Mouse (Mus musculus) erythroblast, embryonic 14.5 days (primary cell): ENCODE results near the gene Lrmda. TPM values are rescaled to one million over a fixed set of nuclear protein-coding genes. Genes with fewer than 3 reads are reported as not detected.

ENCODE experiments used
- H3K27me3 ChIP-seq: 2 replicates; pipeline ENCODE4 v1.6.1; 2012; ENCODE audit warnings: inconsistent platforms; ENCODE audit not compliant: control insufficient read depth
- H3K36me3 ChIP-seq: 2 replicates; pipeline ENCODE4 v1.6.1; 2012; ENCODE audit warnings: mild to moderate bottlenecking, inconsistent platforms; ENCODE audit not compliant: control insufficient read depth
- H3K4me1 ChIP-seq: 2 replicates; pipeline ENCODE4 v1.6.1; 2012; ENCODE audit warnings: inconsistent platforms; ENCODE audit not compliant: control insufficient read depth
- H3K4me3 ChIP-seq: replicated peaks from 2 replicates; pipeline ENCODE3; 2012; ENCODE audit warnings: moderate library complexity, mild to moderate bottlenecking, inconsistent platforms
- H3K9me3 ChIP-seq: 2 replicates; pipeline ENCODE4 v1.6.1; 2012; ENCODE audit warnings: low read length, inconsistent platforms, mixed read lengths; ENCODE audit not compliant: control insufficient read depth
- GATA1 ChIP-seq: IDR thresholded peaks from 2 replicates; pipeline ENCODE4 v1.6.1; 2012; ENCODE audit warnings: low read length, inconsistent platforms, mixed read lengths
- TAL1 ChIP-seq: IDR thresholded peaks from 3 replicates; pipeline ENCODE4 v1.6.1; 2012; ENCODE audit warnings: low read length, inconsistent platforms, mixed read lengths
- polyA plus RNA-seq: library from polyadenylated mRNA; stranded (reverse); fragments of >175 nt; gene quantifications from 2 replicates; pipeline ENCODE4 v1.2.3, GENCODE M21; 2012

Lrmda gene
- polyA plus RNA-seq, 1 experiment = not detected

GRCm38 (mm10) chr14:23084241-23084773, 1064.8 kb downstream of the Lrmda start:
- H3K9me3 ChIP-seq = no peaks in the 10 kb centered on the region
- H3K4me3 ChIP-seq = no peak overlapping the region
- no peaks in the 10 kb centered on the region for H3K36me3 ChIP-seq
- TF ChIP-seq TAL1 (no peak), GATA1 (no peak)
- no peaks in the 10 kb centered on the region for H3K27me3 ChIP-seq
- no peaks in the 10 kb centered on the region for H3K4me1 ChIP-seq

DNA sequence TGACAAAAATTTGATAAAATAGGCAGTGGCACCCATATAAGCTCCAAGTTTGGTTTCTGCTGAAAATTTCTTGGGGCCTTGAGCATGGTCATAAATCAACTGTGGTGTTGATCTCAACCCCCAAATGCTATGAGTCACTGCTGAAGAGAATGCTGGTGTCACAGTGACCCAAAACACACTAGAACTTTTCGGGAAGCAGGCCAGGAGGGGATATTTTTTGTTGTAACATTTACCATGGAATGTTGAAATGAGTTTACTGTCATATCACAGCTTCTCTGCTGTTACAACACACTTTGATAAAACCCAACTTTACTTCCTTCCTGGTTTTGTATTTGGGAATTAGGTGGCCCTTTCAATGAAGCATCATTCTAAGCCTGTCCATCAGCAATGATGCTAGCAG, 1065.3 kb downstream of the Lrmda start:
- no peak overlapping the region for H3K4me3 ChIP-seq
- H3K4me1 ChIP-seq = no peaks in the 10 kb centered on the region
- no peaks in the 10 kb centered on the region for H3K27me3 ChIP-seq
- H3K9me3 ChIP-seq = no peaks in the 10 kb centered on the region
- H3K36me3 ChIP-seq = no peaks in the 10 kb centered on the region
- no peak for TF ChIP-seq GATA1
- no peak for TF ChIP-seq TAL1

- Histone ChIP-seq H3K4me3 (no peak overlapping the region), H3K4me1 (no peaks in the 10 kb centered on the region), H3K36me3 (no peaks in the 10 kb centered on the region)
Observed at GRCm38 (mm10) chr14:23093306-23093705, 1073.8 kb downstream of the Lrmda start.

GRCm38 (mm10) chr14:23094546-23095157, 1075.1 kb downstream of the Lrmda start:
- H3K4me3 ChIP-seq = no peak overlapping the region
- no peaks in the 10 kb centered on the region for H3K27me3 ChIP-seq
- no peaks in the 10 kb centered on the region for H3K4me1 ChIP-seq
- no peak for TF ChIP-seq GATA1
- no peak for TF ChIP-seq TAL1
- no peaks in the 10 kb centered on the region for H3K9me3 ChIP-seq
- H3K36me3 ChIP-seq = no peaks in the 10 kb centered on the region

More at GRCm38 (mm10) chr14:23093306-23093705, 1073.8 kb downstream of the Lrmda start:
- Histone ChIP-seq H3K9me3 (no peaks in the 10 kb centered on the region), H3K27me3 (no peaks in the 10 kb centered on the region)
- TF ChIP-seq TAL1 = no peak

DNA sequence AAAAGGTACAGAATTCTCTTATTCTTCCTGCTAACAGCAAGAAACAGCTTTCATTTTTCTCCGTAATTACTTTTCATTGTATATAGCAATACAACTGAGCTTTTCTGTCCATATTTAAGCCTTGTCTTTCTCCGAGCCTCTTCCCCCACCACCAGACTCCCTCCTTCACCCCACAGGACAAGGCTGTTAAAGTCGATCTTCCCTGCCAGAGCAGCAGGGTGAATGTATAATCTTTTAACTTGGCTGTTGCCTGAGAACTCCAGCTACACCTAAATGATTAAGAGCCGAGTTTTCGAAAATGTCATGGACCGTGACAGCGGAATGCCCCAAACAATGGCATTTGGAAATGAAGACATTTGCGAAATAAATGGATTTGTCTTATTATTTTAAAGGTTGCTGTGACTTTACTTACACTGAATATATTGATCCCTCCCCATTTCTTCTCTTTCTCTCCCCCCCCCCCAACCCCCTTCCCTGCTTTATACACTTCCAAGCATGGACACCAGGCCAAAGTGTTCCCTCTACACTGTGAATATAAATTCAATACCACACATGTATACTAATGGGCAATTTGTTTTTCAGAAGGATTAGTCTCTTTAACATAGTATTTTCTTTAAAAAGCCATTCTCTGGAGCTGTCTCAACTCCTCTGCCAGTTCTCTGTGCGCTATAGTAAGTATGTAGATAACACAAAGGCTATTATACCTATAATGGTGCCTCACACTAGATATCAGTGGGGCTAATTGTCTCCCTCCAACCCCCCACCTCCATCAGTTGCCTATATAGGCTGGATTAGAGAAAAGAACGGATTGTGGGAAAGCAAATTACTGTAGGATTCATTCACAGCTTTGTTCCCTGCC, 1075.9 kb downstream of the Lrmda start:
- TF ChIP-seq TAL1 (no peak), GATA1 (no peak)
- Histone ChIP-seq H3K36me3 (no peaks in the 10 kb centered on the region), H3K4me3 (no peak overlapping the region), H3K9me3 (no peaks in the 10 kb centered on the region), H3K27me3 (no peaks in the 10 kb centered on the region), H3K4me1 (no peaks in the 10 kb centered on the region)

GRCm38 (mm10) chr14:23096017-23096336, 1076.5 kb downstream of the Lrmda start:
- Histone ChIP-seq H3K9me3 (no peaks in the 10 kb centered on the region), H3K4me3 (no peak overlapping the region), H3K4me1 (no peaks in the 10 kb centered on the region), H3K27me3 (no peaks in the 10 kb centered on the region), H3K36me3 (no peaks in the 10 kb centered on the region)
- TF ChIP-seq TAL1 (no peak), GATA1 (no peak)

DNA sequence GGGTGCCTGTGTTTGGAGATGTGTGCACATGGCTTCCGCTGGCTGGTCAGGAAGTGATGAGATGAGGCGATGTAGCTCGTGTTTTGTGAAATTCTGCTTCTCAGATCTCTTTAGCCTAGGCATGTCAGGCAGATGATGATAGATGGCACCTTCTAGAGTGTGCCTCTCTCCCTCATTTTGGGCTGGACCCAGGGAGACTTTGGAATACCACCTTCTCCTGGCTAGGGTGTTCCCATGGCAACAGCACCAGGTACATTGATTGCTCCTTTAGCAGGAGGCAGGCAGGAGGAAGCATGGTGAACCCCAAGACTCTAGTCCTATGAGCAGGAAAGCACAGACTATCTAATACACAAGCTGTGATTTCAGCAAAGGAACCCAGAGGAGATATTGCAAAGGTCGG, 1076.9 kb downstream of the Lrmda start:
- TF ChIP-seq TAL1 = no peak
- TF ChIP-seq GATA1 = no peak
- no peak overlapping the region for H3K4me3 ChIP-seq
- H3K36me3 ChIP-seq = no peaks in the 10 kb centered on the region
- H3K4me1 ChIP-seq = no peaks in the 10 kb centered on the region
- H3K9me3 ChIP-seq = no peaks in the 10 kb centered on the region
- no peaks in the 10 kb centered on the region for H3K27me3 ChIP-seq

Other genes with a start within 250 kb of the Lrmda start
- 11.8 and 15.6 TPM in 2 replicates for gene Vdac2, start 194.5 kb upstream of the Lrmda start, polyA plus RNA-seq
- gene Comtd1, start 170.7 kb upstream of the Lrmda start, polyA plus RNA-seq = 0.85 and 1.1 TPM in 2 replicates
- 0.02 and 0.03 TPM in 2 replicates for gene Zfp503, start 30.1 kb upstream of the Lrmda start, polyA plus RNA-seq